Mouse (Mus musculus) kidney, adult 8-10 months (tissue): ENCODE measurements around the gene Lpcat2.
A peak's percentile ranks its signal among the peaks of the same experiment; 100 is the strongest.

Experiments
- DNase-seq, 2 experiments: peaks; one replicate each; pipeline ENCODE4 v3.0.0; 2022

The Lpcat2 gene

GRCm38 (mm10) chr8:92855171-92855894, at the start of gene Lpcat2:
Gene Lpcat2, plus strand, starts transcription at chr8:92855339.
- DNase-seq = peak; percentile 41 to 67

- no peak for DNase-seq
These were observed 42.4 kb upstream of the Lpcat2 start for GRCm38 (mm10) chr8:92812773-92813172.

- no peak for DNase-seq
These were observed 39.5 kb upstream of the Lpcat2 start for GRCm38 (mm10) chr8:92815661-92816060.

GRCm38 (mm10) chr8:92817928-92818818, 37.0 kb upstream of the Lpcat2 start:
- peak; percentile 74 to 86 for DNase-seq

GRCm38 (mm10) chr8:92821151-92821550, 34.0 kb upstream of the Lpcat2 start:
- no peak for DNase-seq

- DNase-seq = no peak
These were observed 32.8 kb upstream of the Lpcat2 start for GRCm38 (mm10) chr8:92822386-92822785.

GRCm38 (mm10) chr8:92825991-92826390, 29.1 kb upstream of the Lpcat2 start:
- DNase-seq = no peak

- DNase-seq = no peak
These were observed 27.7 kb upstream of the Lpcat2 start, which contains the start of gene Mmp2 for GRCm38 (mm10) chr8:92827243-92828034. Gene Mmp2, plus strand, starts transcription at chr8:92827291.

- DNase-seq = no peak
These were observed 26.8 kb upstream of the Lpcat2 start for GRCm38 (mm10) chr8:92828251-92828743.

- DNase-seq = no peak
These were observed 20.9 kb upstream of the Lpcat2 start for GRCm38 (mm10) chr8:92834065-92834731.

- no peak for DNase-seq
These were observed 20.2 kb upstream of the Lpcat2 start for GRCm38 (mm10) chr8:92834786-92835500.

GRCm38 (mm10) chr8:92835901-92836300, 19.2 kb upstream of the Lpcat2 start:
- no peak for DNase-seq

GRCm38 (mm10) chr8:92838616-92839015, 16.5 kb upstream of the Lpcat2 start:
- no peak for DNase-seq

GRCm38 (mm10) chr8:92839161-92839560, 16.0 kb upstream of the Lpcat2 start:
- DNase-seq = no peak

GRCm38 (mm10) chr8:92839876-92840275, 15.3 kb upstream of the Lpcat2 start:
- peak in 1 of 2 experiments; percentile 12 for DNase-seq

GRCm38 (mm10) chr8:92846684-92847083, 8.5 kb upstream of the Lpcat2 start:
- DNase-seq = no peak

GRCm38 (mm10) chr8:92847299-92847698, 7.8 kb upstream of the Lpcat2 start:
- peak in 1 of 2 experiments; percentile 5 for DNase-seq

GRCm38 (mm10) chr8:92849261-92849660, 5.9 kb upstream of the Lpcat2 start:
- DNase-seq = no peak

- peak; percentile 66 to 71 for DNase-seq
These were observed 4.9 kb upstream of the Lpcat2 start for GRCm38 (mm10) chr8:92850239-92850638.

GRCm38 (mm10) chr8:92851381-92851780, 3.8 kb upstream of the Lpcat2 start:
- no peak for DNase-seq

- no peak for DNase-seq
These were observed 1.8 kb upstream of the Lpcat2 start for GRCm38 (mm10) chr8:92853188-92853983.
